Mouse (Mus musculus): ENCODE data around the gene Gm49395.

Gm49395 gene

GRCm38 (mm10) chr13:115098227-115098626, 3.5 kb downstream of the Gm49395 start:
- DNase-seq, result no peak

GRCm38 (mm10) chr13:115096965-115097364, 4.8 kb downstream of the Gm49395 start:
- no peak for DNase-seq

DNA sequence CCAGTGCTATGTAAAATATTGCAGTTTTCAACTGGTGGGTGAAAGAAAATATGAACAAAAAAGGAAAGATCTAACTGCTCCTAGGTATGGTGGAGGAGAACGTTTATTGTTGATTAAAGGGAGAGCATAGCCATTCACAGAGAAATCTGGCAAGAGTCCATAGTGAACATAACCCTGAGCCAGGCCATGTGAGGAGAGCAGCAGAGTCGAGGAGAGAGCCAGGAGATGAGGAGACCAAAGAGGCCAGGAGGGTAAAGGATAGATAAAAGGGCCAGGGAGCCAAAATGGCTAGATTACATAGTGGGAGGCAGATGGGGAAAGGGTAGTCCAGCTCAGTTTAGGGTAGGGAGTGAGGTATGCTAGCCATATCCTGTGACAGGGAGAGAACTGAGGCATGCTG, 5.5 kb downstream of the Gm49395 start:
- no peak for DNase-seq

DNA sequence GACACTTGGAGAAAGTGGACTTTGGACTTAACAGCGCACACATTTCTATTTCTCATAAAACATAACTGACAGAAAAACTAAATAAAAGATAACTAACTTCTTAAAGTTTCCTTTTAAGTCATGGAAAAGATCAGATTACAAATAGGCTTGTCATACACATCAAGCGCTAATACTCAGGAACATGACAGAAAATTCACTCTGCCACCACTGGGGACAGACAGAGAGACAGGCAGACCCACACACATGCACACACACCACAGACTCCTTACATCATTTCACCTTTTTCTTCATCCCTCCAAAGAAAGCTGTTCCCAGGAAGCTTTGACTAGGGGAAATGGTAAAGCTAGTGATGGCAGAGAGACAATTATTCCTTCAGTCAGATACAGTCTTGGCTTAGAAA, 6.3 kb downstream of the Gm49395 start:
- DNase-seq, result no peak

DNA sequence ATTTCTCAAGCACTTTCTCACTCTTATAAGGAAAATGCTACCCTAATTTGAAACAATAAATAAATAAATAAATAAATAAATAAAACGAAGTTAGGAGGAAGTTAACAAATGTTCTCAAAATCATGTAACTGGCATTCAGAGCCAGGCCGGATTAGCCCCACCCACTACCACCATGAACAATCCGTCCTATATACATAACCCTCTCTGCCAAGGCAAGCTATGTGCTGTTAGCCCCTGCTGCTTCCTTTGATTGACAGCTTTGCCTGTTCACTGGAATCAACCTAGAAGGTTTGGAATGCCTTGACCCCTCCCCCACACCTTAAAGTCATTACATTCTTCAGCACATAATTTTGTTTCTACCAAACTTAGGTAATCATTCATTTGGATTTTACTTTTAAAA, 10.2 kb downstream of the Gm49395 start:
- DNase-seq, result no peak

- DNase-seq, result no peak
These were observed 10.7 kb downstream of the Gm49395 start for GRCm38 (mm10) chr13:115090977-115091445.

GRCm38 (mm10) chr13:115090069-115090976, 11.4 kb downstream of the Gm49395 start, which contains the start of gene Pelo:
Pelo (minus strand) TSS chr13:115090186.
- peak; percentile 95 for DNase-seq

DNA sequence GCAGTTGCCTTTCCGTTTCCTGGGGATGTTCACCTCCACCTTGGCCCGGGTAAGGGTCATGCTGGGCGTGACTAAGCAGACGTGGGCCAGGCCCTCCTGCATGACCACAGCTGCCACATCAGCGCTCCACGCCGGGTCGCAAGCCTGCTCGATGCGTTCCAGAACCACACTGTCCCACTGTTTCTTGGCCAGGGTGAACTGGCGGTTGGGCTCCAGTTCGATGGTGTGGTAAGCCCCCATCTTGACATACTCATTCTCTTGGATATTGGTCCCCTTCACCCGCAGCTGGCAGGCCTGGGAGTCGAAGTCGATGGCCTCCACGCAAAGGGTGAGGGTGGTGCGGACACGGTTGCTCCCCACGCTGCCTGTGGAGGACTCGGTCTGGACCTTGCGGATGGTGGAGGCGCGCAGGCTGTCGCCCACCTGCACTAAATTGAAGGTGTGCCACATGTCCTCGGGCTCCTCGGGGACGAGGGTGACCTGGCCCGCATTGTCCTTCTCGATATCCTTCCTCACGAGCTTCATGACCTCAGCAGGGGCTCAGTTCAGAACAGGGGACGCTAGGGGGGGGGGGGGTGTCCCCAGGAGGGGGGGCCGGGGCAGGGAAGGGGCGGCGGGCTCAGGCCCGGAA, 12.2 kb downstream of the Gm49395 start:
- DNase-seq, result peak; percentile 22

DNA sequence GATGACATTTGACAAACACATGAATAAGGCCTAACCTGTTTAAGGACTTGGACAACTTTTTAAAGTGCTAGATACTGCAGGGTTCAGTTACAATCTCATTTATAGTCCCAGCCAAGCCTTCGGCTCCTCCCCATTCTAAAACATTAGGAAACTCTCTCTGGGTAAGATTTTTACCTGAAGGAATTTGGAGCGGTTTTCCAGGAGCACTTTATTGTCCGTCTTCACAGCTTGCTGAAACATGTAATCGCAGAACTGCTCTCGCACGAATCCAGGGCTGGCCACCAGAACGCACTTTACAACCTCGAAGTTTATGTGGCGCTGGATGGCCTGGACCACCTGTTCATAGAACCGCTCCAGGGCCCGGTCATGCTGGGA, 12.7 kb downstream of the Gm49395 start:
- no peak for DNase-seq

GRCm38 (mm10) chr13:115085974-115086373, 15.7 kb downstream of the Gm49395 start:
- no peak for DNase-seq

- no peak for DNase-seq
These were observed 19.4 kb downstream of the Gm49395 start for GRCm38 (mm10) chr13:115082339-115082738.

DNA sequence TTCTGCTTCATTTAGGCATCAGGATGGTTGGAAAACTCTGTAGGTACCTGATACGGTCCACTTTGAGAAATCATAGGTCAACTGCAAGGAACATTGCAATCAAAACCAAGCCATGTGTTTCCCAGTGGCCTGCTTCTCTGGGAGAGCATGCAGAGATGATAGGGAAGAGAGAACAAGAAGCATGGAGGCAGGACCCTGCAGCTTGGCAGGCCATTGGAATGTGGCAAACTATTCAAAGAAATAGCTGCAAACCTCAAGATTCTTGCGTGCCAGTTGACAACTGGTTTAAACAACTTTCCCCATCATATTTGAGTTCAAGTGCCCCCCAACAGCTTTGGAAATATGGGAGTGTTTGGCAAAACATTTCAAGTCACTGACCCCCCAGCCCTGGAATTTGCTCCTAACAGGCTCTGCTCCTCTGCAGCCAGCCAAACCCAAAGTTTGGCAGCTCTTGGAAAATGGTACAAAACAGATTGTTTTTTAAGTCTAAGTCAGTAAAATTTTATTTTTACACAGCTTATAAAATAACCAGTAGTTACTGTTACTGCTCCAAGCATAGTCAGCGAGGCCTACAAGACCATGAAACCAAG, 21.6 kb downstream of the Gm49395 start:
- no peak for DNase-seq

DNA sequence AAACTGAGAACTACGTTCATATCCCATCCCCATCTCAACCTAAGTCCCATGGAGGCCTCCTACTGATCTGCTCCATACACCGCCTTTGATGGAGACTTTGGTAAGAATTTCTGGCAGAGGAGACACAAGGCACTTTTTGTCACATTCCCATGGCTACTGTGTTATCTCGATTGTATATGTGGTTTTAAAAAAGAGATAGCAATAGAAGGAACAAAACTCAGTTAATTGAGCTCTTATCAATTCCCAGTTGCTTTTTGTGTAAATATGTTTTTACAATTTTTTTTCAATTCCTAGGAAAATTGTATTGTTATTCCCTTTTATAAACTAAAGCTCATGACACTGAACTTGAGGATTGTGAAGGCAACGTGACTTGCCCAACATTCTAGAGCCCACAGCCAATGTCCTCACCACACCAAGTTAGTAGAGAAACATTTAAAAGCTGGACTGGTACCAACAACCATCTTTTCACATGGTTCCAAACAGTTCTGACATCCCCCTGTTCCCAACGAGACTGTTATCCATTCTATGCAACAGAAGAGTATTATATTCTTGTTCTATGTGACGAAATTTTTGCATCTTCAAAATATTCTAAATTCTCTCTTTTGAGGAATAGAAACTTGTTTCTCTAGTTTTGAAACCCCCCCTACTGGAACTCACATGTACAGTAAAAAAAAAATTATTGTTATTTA, 22.6 kb downstream of the Gm49395 start:
- no peak for DNase-seq

DNA sequence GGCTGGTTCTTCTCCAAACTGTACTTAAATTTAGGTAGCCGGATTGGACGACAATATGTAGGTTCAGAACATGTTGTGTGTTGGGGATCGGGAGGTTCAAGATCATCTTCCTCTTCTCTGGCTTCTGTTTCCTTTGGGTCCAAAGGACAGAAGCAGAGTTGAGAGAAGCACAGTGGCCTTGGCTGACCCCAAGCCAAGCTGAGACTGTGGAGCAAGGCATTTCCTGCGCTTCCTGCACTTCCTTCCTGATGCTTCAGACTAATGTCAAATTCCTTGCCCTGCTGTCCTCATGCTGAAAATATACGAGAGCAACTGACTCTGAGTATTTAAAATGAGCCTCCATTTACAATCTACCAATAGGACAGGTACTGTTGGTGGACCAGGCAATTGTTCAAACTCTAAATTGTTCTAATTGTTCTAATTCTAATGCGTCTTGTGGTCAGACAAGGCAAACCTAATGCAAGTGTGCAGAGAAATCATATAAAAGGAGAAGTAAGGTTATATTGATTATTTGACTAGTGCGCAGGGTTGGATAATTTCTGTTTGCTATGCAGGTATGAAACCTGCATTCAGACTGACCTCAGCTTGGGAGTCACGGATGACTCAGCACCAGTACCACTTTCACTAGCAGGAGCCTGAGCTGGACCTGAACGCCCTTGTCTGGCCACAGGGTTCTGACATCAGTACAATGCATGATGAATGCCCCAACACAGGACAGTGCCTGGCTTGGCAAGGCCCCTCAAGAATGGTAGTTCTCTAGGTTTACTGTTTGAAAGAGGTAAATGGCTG, 24.2 kb downstream of the Gm49395 start:
- DNase-seq, result no peak

DNA sequence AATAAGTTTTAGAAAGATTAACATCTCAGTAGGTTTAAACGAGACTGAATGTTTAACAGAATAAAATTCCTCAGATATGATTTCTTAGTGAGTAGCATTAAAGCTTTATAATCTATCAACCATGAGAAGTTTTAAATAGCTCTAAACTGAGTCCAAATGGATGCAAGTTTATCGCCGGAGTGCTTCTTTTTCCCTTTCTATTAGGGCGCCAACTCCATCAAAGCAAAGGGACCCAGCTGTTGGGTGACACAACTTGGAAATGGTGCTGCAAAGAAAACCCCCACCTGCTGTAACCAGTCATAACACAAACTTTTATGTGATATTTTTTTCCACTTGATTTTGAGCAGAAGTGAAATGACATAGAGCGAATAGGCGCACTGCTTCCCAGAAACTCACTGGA, 29.3 kb downstream of the Gm49395 start:
- no peak for DNase-seq

DNA sequence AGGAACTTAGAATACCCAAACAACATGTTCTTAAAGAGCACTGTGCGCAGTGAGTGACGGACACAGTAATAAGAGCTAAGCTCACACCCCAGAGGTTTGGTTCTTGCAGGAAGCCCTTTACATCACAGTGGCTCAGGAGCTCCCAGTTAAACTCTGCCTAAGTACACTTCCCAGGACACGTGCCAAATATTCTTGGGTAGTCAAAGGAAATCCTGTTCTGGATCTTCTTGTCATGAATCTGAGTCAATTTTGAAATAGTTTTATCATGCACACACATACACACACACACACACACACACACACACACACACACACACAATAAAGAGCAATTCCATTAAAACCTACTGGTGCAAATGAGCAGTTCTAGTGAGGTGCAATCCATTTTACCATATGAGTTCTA, 30.3 kb downstream of the Gm49395 start:
- no peak for DNase-seq

DNA sequence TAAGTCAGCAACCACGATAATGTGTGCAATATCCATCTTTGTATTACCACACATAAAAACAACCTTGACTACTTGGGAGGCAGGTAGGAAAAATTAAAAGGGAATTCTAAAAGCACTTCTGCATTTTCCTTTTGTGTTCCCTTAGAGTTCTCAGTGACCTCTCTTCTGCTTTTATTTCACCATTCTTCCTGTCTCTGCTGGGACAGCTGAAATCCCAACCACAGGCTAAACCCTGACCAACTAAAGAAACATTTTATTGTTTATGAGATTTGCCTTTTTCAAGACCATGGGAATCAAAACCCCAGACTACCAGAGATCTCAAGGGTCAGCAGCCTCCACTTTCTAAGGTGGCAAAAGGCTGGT, 33.8 kb downstream of the Gm49395 start:
- no peak for DNase-seq

DNA sequence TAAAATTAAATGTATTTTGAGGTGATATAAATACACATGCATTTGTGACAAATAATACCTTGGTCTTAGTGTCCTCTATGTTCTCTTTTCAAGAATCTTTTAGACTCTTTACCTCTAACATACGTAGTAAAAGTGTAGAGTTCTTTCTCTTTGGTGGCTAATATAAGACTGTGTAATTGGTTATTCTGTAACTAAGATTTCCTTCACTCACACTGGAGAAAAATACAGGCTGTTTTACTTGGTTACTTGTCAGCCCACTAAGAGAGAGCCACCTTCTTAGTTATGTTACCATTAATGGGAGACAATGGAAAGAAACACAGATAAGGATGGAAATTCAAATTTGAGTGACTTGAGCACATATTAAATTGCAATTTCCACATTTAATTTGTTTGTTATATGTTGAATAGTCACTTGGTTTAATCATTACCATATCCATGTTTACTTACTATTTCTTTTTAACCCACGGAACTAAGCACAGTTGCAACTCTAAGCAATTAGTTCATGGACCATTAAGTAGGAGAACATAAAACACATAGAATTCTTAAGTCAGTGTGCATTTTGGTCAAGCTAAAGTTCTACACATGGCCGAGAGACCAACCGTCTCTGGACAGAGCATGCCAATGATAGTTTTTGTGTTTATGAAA, 34.3 kb downstream of the Gm49395 start:
- DNase-seq, result no peak

GRCm38 (mm10) chr13:115057555-115057954, 44.2 kb downstream of the Gm49395 start:
- DNase-seq, result no peak

DNA sequence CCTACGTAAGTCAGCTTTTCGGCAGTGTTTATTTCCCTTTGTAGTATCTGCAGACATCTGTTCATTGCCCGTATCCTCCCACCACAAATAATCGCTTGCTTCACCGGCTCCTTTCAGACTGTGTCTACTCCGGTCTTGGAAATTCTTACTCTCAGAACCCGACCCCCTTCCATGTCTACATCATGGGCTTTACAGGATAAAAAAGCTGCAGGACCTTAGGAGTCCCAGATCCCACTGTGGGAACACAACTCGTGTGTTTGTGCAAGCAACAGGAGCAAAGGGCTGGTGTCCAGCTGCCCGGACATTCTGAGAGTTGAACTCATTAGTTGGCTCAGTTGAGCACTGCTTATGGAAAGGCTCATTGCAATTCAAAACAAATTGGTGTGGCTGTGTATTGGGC, 46.9 kb downstream of the Gm49395 start:
- DNase-seq, result no peak

DNA sequence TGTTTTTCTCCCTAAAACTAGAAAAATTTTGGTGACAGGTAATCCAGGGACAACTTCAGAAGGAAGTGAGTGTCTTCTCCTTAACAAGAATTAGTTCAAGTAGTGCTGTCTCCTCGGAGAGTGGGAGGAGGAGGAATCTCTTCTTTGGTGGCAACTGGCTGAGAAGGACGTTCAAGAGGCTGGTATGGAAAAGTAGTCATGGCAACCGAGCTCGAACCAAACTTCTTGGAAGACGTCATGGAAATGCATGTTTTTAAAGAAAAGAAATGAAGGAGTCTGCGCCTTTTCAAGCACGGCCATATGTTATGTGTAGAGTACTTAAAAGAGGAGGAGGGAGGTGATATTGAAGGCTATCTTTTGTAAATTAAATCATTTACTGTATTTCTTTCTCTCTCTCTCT, 49.2 kb downstream of the Gm49395 start:
- DNase-seq, result peak; percentile 32

Data from right cerebral cortex, postnatal 25 days (tissue).